Mouse (Mus musculus) MEL (cell line): ENCODE measurements around the gene Arl15. TPM values are rescaled to one million over a fixed set of nuclear protein-coding genes. Genes with fewer than 3 reads are reported as not detected.

ENCODE experiments used
- DNase-seq: peaks from one replicate; pipeline ENCODE4 v3.0.0; 2011; ENCODE audit warnings: low read depth, low spot score
- H3K27ac ChIP-seq: 2 replicates; pipeline ENCODE4 v1.5.1; 2012; ENCODE audit warnings: low read depth, mild to moderate bottlenecking, control low read depth, low read length, moderate library complexity; ENCODE audit not compliant: control insufficient read depth
- H3K27me3 ChIP-seq, 2 experiments: fragments of 150-350 bp in 1 of 2; sonication (generic) in 1 of 2; 2 replicates each; pipeline ENCODE4 v1.6.1; 2012; ENCODE audit warnings: low read length in 2 of 2, mild to moderate bottlenecking in 2 of 2, improper control_type of control experiment in 1 of 2, moderate library complexity in 1 of 2; ENCODE audit not compliant: insufficient read depth in 2 of 2, control insufficient read depth in 1 of 2
- H3K36me3 ChIP-seq, 2 experiments: 2 replicates each; pipeline ENCODE4 v1.6.1; 2012 to 2014; ENCODE audit warnings: low read length in 2 of 2, improper control_type of control experiment in 1 of 2, inconsistent platforms in 1 of 2, mild to moderate bottlenecking in 1 of 2; ENCODE audit not compliant: insufficient read depth in 2 of 2, control insufficient read depth in 1 of 2
- H3K4me1 ChIP-seq, 2 experiments: fragments of 150-350 bp in 1 of 2; sonication (generic) in 1 of 2; 2 replicates each; pipeline ENCODE4 v1.6.1; 2012; ENCODE audit warnings: low read length in 2 of 2, improper control_type of control experiment in 1 of 2, mild to moderate bottlenecking in 1 of 2; ENCODE audit not compliant: insufficient read depth in 2 of 2, control insufficient read depth in 1 of 2
- H3K4me3 ChIP-seq, 2 experiments: fragments of 150-350 bp in 1 of 2; sonication (generic) in 1 of 2; 2 replicates each; pipeline ENCODE4 v1.5.1; 2012; ENCODE audit warnings: low read depth in 2 of 2, low read length in 2 of 2, mild to moderate bottlenecking in 2 of 2, moderate library complexity in 2 of 2, control low read depth in 1 of 2, improper control_type of control experiment in 1 of 2; ENCODE audit not compliant: control insufficient read depth in 1 of 2, insufficient read depth in 1 of 2
- H3K79me2 ChIP-seq: 2 replicates; pipeline ENCODE4 v1.6.1; 2012; ENCODE audit warnings: mild to moderate bottlenecking, low read length, moderate library complexity; ENCODE audit not compliant: control insufficient read depth, poor library complexity, insufficient read depth
- H3K9ac ChIP-seq: 2 replicates; pipeline ENCODE4 v1.6.1; 2012; ENCODE audit warnings: low read depth, mild to moderate bottlenecking, control low read depth, low read length, moderate library complexity; ENCODE audit not compliant: control insufficient read depth, poor library complexity, severe bottlenecking
- H3K9me3 ChIP-seq: fragments of 150-350 bp; sonication (generic); replicated peaks from 2 replicates; pipeline ENCODE4 v1.6.1; 2012; ENCODE audit warnings: mild to moderate bottlenecking, low read length, improper control_type of control experiment, moderate library complexity; ENCODE audit not compliant: insufficient read depth
- BHLHE40 ChIP-seq: IDR thresholded peaks from 2 replicates; pipeline ENCODE4 v1.6.1; 2012; ENCODE audit warnings: low read depth, mild to moderate bottlenecking, inconsistent platforms, low read length, improper control_type of control experiment, borderline replicate concordance
- CHD1 ChIP-seq: IDR thresholded peaks from 2 replicates; pipeline ENCODE4 v1.6.1; 2012; ENCODE audit warnings: low read depth, mild to moderate bottlenecking, inconsistent platforms, low read length, improper control_type of control experiment
- CTCF ChIP-seq, 3 experiments: IDR thresholded peaks in 2 of 3; conservative IDR thresholded peaks in 1 of 3; 2 replicates each; pipeline ENCODE4 v1.5.1; 2011 to 2012; ENCODE audit warnings: low read length in 3 of 3, low read depth in 2 of 3, mild to moderate bottlenecking in 2 of 3, improper control_type of control experiment in 1 of 3, inconsistent platforms in 1 of 3, mixed read lengths in 1 of 3, moderate library complexity in 1 of 3; ENCODE audit not compliant: control insufficient read depth in 1 of 3, insufficient read depth in 1 of 3, poor library complexity in 1 of 3, severe bottlenecking in 1 of 3
- E2F4 ChIP-seq: IDR thresholded peaks from 2 replicates; pipeline ENCODE4 v1.6.1; 2011; ENCODE audit warnings: low read depth, low read length, improper control_type of control experiment, borderline replicate concordance
- EP300 ChIP-seq, 2 experiments: IDR thresholded peaks; 2 replicates each; pipeline ENCODE4 v1.6.1; 2011; ENCODE audit warnings: improper control_type of control experiment in 2 of 2, low read length in 2 of 2, low read depth in 1 of 2, mild to moderate bottlenecking in 1 of 2
- ETS1 ChIP-seq: IDR thresholded peaks from 2 replicates; pipeline ENCODE4 v1.6.1; 2012; ENCODE audit warnings: low read depth, mild to moderate bottlenecking, inconsistent platforms, low read length, improper control_type of control experiment, moderate library complexity
- GABPA ChIP-seq: IDR thresholded peaks from 2 replicates; pipeline ENCODE4 v1.6.1; 2012; ENCODE audit warnings: low read depth, mild to moderate bottlenecking, inconsistent platforms, low read length, improper control_type of control experiment, moderate library complexity
- GATA1 ChIP-seq: IDR thresholded peaks from 2 replicates; pipeline ENCODE4 v1.6.1; 2011; ENCODE audit warnings: low read depth, low read length, improper control_type of control experiment
- JUND ChIP-seq: IDR thresholded peaks from 2 replicates; pipeline ENCODE4 v1.6.1; 2011; ENCODE audit warnings: low read depth, mild to moderate bottlenecking, improper control_type of control experiment, low read length
- KAT2A ChIP-seq: conservative IDR thresholded peaks from 2 replicates; pipeline ENCODE4 v1.6.1; 2012; ENCODE audit warnings: low read depth, low read length, improper control_type of control experiment, inconsistent platforms
- MAFK ChIP-seq: IDR thresholded peaks from 2 replicates; pipeline ENCODE4 v1.6.1; 2011; ENCODE audit warnings: low read depth, mild to moderate bottlenecking, low read length, improper control_type of control experiment, borderline replicate concordance
- MAX ChIP-seq: IDR thresholded peaks from 2 replicates; pipeline ENCODE4 v1.6.1; 2011; ENCODE audit warnings: low read length, improper control_type of control experiment
- MAZ ChIP-seq: IDR thresholded peaks from 2 replicates; pipeline ENCODE4 v1.6.1; 2012; ENCODE audit warnings: low read depth, mild to moderate bottlenecking, inconsistent platforms, low read length, improper control_type of control experiment
- MYB ChIP-seq: IDR thresholded peaks from 2 replicates; pipeline ENCODE4 v1.6.1; 2011; ENCODE audit warnings: mild to moderate bottlenecking, low read depth, low read length, improper control_type of control experiment
- MYC ChIP-seq: IDR thresholded peaks from 2 replicates; pipeline ENCODE4 v1.6.1; 2011; ENCODE audit warnings: low read depth, mild to moderate bottlenecking, low read length, improper control_type of control experiment, moderate library complexity
- POLR2A ChIP-seq, 2 experiments: IDR thresholded peaks; 2 replicates each; pipeline ENCODE4 v1.6.1; 2011 to 2012; ENCODE audit warnings: low read length in 2 of 2, mild to moderate bottlenecking in 2 of 2, control low read depth in 1 of 2, improper control_type of control experiment in 1 of 2, low read depth in 1 of 2, moderate library complexity in 1 of 2; ENCODE audit not compliant: control insufficient read depth in 1 of 2, insufficient read depth in 1 of 2, poor library complexity in 1 of 2
- POLR2AphosphoS5 ChIP-seq: IDR thresholded peaks from 2 replicates; pipeline ENCODE4 v1.6.1; 2012; ENCODE audit warnings: low read depth, borderline replicate concordance, mild to moderate bottlenecking, inconsistent platforms, low read length, moderate library complexity, mixed read lengths
- RAD21 ChIP-seq: IDR thresholded peaks from 2 replicates; pipeline ENCODE4 v1.6.1; 2011; ENCODE audit warnings: mild to moderate bottlenecking, low read depth, low read length, improper control_type of control experiment
- RCOR1 ChIP-seq: IDR thresholded peaks from 2 replicates; pipeline ENCODE4 v1.6.1; 2012; ENCODE audit warnings: low read depth, mild to moderate bottlenecking, inconsistent platforms, low read length, improper control_type of control experiment
- SIN3A ChIP-seq: IDR thresholded peaks from 2 replicates; pipeline ENCODE4 v1.6.1; 2012; ENCODE audit warnings: low read length, improper control_type of control experiment, inconsistent platforms
- SMC3 ChIP-seq: IDR thresholded peaks from 2 replicates; pipeline ENCODE4 v1.6.1; 2011; ENCODE audit warnings: low read depth, low read length, improper control_type of control experiment
- TBP ChIP-seq: IDR thresholded peaks from 2 replicates; pipeline ENCODE4 v1.8.0; 2011; ENCODE audit warnings: low read depth, low read length, improper control_type of control experiment
- UBTF ChIP-seq: IDR thresholded peaks from 2 replicates; pipeline ENCODE4 v1.6.1; 2012; ENCODE audit warnings: low read depth, mild to moderate bottlenecking, inconsistent platforms, low read length, improper control_type of control experiment, moderate library complexity, borderline replicate concordance; ENCODE audit not compliant: insufficient read depth
- USF1 ChIP-seq: IDR thresholded peaks from 2 replicates; pipeline ENCODE4 v1.6.1; 2014; ENCODE audit warnings: low read depth, mild to moderate bottlenecking, inconsistent platforms, low read length, improper control_type of control experiment, moderate library complexity
- USF2 ChIP-seq, 2 experiments: IDR thresholded peaks; 2 replicates each; pipeline ENCODE4 v1.6.1; 2011 to 2012; ENCODE audit warnings: improper control_type of control experiment in 2 of 2, low read length in 2 of 2, borderline replicate concordance in 1 of 2, inconsistent platforms in 1 of 2, low read depth in 1 of 2, mild to moderate bottlenecking in 1 of 2; ENCODE audit not compliant: insufficient read depth in 1 of 2
- ZKSCAN1 ChIP-seq: IDR thresholded peaks from 2 replicates; pipeline ENCODE4 v1.6.1; 2012; ENCODE audit warnings: low read depth, mild to moderate bottlenecking, inconsistent platforms, low read length, improper control_type of control experiment, moderate library complexity
- ZMIZ1 ChIP-seq: IDR thresholded peaks from 2 replicates; pipeline ENCODE4 v1.6.1; 2012; ENCODE audit warnings: low read depth, mild to moderate bottlenecking, inconsistent platforms, low read length, improper control_type of control experiment, moderate library complexity
- ZNF384 ChIP-seq: IDR thresholded peaks from 2 replicates; pipeline ENCODE4 v1.6.1; 2012; ENCODE audit warnings: low read depth, mild to moderate bottlenecking, inconsistent platforms, low read length, improper control_type of control experiment
- polyA plus RNA-seq, 2 experiments: library from polyadenylated mRNA; stranded (reverse) in 1 of 2; unstranded in 1 of 2; fragments of >175 nt in 1 of 2; fragments of >200 nt in 1 of 2; gene quantifications; 2 replicates each; pipeline versions ENCODE4 v1.2.1 to v1.2.4; 2012; ENCODE audit warnings: low replicate concordance in 2 of 2, low read depth in 1 of 2; ENCODE audit not compliant: insufficient read length in 2 of 2, insufficient read depth in 1 of 2, missing spikeins in 1 of 2
- total RNA-seq: library from RNA; depleted of rRNA; stranded (reverse); fragments of 300-350 nt; gene quantifications from 2 replicates; pipeline ENCODE4 v1.2.3, GENCODE M21; 2012

The Arl15 gene
- total and polyA plus RNA-seq, 3 experiments = 3.6 to 5.8 TPM; not detected in 1

DNA sequence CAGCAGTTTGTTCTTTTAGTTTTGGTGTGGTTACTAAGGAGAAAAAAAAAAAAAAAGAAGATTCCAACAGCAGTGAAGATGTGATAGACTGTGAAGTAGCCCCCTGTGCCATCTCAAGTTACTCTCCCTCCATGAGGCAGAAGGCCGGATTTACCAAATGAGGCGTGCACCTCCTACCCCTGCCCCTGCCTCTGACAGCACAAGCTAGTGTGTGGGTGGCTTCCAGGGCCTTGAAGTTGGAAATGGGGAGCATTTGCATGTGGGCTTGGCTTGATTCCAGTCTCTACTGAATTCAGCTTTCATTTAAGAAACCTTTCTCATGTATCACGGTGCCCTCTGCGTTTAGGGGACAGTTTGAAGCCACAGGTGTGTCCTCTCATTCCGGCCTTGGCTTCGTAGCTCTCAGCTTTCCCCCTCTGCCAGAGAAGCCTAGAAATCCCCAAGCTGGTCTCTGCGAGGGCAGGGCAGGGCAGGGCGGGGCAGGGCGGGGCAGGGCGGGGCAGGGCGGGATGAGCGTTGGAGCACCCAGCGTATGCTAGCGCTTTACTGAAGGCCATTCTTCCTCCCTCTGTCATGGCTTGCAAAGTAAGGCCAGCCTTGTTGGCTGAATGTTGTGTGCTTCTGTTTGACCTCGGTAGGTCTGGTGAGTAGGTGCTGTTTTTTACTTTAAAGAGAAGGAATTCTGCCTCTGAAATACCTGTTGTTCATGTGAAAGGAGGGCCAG lies 21.6 kb downstream of the Arl15 start:
- H3K36me3 ChIP-seq = peaks cover 0 to 35% of the 10 kb centered on the region in 2 experiments; a peak in 2 of 4 replicates
- peak overlapping the region; percentile 52 to 56 for H3K4me3 ChIP-seq
- H3K4me1 ChIP-seq = peaks cover 16 to 38% of the 10 kb centered on the region in 2 experiments
- H3K9ac ChIP-seq = peak overlapping the region; percentile 66
- DNase-seq = peak; percentile 83
- H3K27me3 ChIP-seq = no peaks in the 10 kb centered on the region
- peak overlapping the region; percentile 93 for H3K27ac ChIP-seq
- no peaks in the 10 kb centered on the region for H3K9me3 ChIP-seq
- peaks cover 5% of the 10 kb centered on the region; the same call in 1 of the 2 replicates for H3K79me2 ChIP-seq
- TF ChIP-seq ZMIZ1 (peak; percentile 32; the same call in 1 of the 2 replicates), CHD1 (peak; percentile 75), GABPA (no peak), MAZ (no peak), USF2 (IDR thresholded peaks at IDR 0.05; ENCODE audit: borderline replicate concordance in 1 of 2, insufficient read depth in 1 of 2, low read depth in 1 of 2, low read length in 2 of 2) (no peak), KAT2A (no peak), ETS1 (no peak), SMC3 (no peak), MYB (no peak), MAX (no peak; the same call in 1 of the 2 replicates), ZNF384 (peak; percentile 75), TBP (no peak), UBTF (no peak), USF1 (no peak), JUND (no peak), SIN3A (peak; percentile 54; the same call in 1 of the 2 replicates), MAFK (no peak), ZKSCAN1 (no peak), RAD21 (no peak), E2F4 (no peak), BHLHE40 (no peak), POLR2A (IDR thresholded peaks at IDR 0.05; ENCODE audit: control insufficient read depth in 1 of 2, insufficient read depth in 1 of 2, low read depth in 1 of 2, low read length in 2 of 2, poor library complexity in 1 of 2) (0 out of 4 replicates have a peak, but pooled peaks of 1 of the 2 experiments have one; percentile 15), EP300 (IDR thresholded peaks at IDR 0.05; ENCODE audit: low read depth in 1 of 2, low read length in 2 of 2) (no peak), MYC (peak; percentile 36; the same call in 1 of the 2 replicates), GATA1 (no peak), RCOR1 (no peak), POLR2AphosphoS5 (no peak), CTCF (IDR thresholded peaks at IDR 0.05 in 2 of 3, conservative IDR thresholded peaks at IDR 0.05 in 1 of 3; ENCODE audit: control insufficient read depth in 1 of 3, insufficient read depth in 1 of 3, low read depth in 2 of 3, low read length in 3 of 3, poor library complexity in 1 of 3, severe bottlenecking in 1 of 3) (no peak)
